Mouse (Mus musculus) liver, embryonic 13.5 days (tissue): ENCODE measurements around the gene Rfxap. TPM values are rescaled to one million over a fixed set of nuclear protein-coding genes. Genes with fewer than 3 reads are reported as not detected.
"Not testable (repeated sequence)": the region's sequence is repeated elsewhere in the genome, so short reads cannot be mapped to it uniquely, and the experiment has no call there.

Source experiments
- ATAC-seq: fragments of 200-750 bp; cut with Nextera tagmentation; 2 replicates; pipeline ENCODE4 v1.8.0; 2017; ENCODE audit warnings: low read depth, mild to moderate bottlenecking, moderate number of reproducible peaks, moderate library complexity
- DNase-seq: peaks from one replicate; pipeline ENCODE4 v3.0.0; 2022
- H3K27ac ChIP-seq: fragments of 300-500 bp; sonication (generic); 2 replicates; pipeline ENCODE4 v1.5.1; 2015; ENCODE audit warnings: moderate library complexity, mild to moderate bottlenecking, inconsistent platforms
- H3K27me3 ChIP-seq: fragments of 300-500 bp; sonication (generic); 2 replicates; pipeline ENCODE4 v1.6.1; 2015; ENCODE audit warnings: mild to moderate bottlenecking, inconsistent platforms
- H3K36me3 ChIP-seq: fragments of 300-500 bp; sonication (generic); 2 replicates; pipeline ENCODE4 v1.6.1; 2015; ENCODE audit warnings: mild to moderate bottlenecking, inconsistent platforms
- H3K4me1 ChIP-seq: fragments of 300-500 bp; sonication (generic); replicated peaks from 2 replicates; pipeline ENCODE4 v1.6.1; 2015; ENCODE audit warnings: inconsistent platforms
- H3K4me2 ChIP-seq: fragments of 300-500 bp; sonication (generic); 2 replicates; pipeline ENCODE4 v1.6.1; 2015; ENCODE audit warnings: inconsistent platforms, mild to moderate bottlenecking, moderate library complexity
- H3K4me3 ChIP-seq: fragments of 300-500 bp; sonication (generic); replicated peaks from 2 replicates; pipeline ENCODE4 v1.5.1; 2015; ENCODE audit warnings: mild to moderate bottlenecking, inconsistent platforms
- H3K9ac ChIP-seq: fragments of 300-500 bp; sonication (generic); 2 replicates; pipeline ENCODE4 v1.6.1; 2015; ENCODE audit warnings: mild to moderate bottlenecking, inconsistent platforms
- H3K9me3 ChIP-seq: fragments of 300-500 bp; sonication (generic); replicated peaks from 2 replicates; pipeline ENCODE4 v1.6.1; 2016; ENCODE audit warnings: inconsistent platforms
- WGBS: fragments of 180-500 bp; shearing (Covaris S2); methylation state at CpG from one replicate; pipeline ENCODE4 v1.1.7; 2015; ENCODE audit not compliant: insufficient replicate concordance; 5-methylcytosine and 5-hydroxymethylcytosine counted together
- polyA plus RNA-seq: library from polyadenylated mRNA; unstranded; fragments of >200 nt; fragmentation: Nextera tagmentation; extraction: Ambion mirVana; gene quantifications from 2 replicates; pipeline ENCODE4 v1.2.1, GENCODE M21; 2015

Rfxap gene
- polyA plus RNA-seq, 1 experiment from 2014 or later = 16.6 TPM

DNA sequence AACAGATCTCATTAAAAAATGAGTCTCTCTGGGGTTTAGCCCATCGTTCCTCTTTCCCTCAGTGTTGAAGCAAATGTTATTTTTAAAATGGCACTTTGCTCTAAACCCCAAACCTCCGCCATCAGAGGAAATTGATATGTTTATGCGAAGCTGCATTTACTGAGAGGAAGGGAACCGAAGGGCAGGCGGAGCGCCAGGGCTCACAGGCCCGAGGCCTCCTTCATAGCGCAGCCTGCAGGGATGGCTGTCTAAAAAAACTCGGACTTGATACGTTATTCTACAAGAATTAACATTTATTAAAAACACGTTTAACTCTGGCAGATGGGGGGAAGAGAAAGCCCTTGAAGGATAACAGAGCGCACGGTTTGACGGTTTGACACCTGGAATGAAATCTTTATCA, 41.6 kb downstream of the Rfxap start:
- no peaks in the 10 kb centered on the region for H3K9me3 ChIP-seq
- ATAC-seq = no peak

GRCm38 (mm10) chr3:54765521-54765920, 42.1 kb downstream of the Rfxap start:
- H3K4me1 ChIP-seq, H3K4me2 ChIP-seq, H3K9ac ChIP-seq, H3K4me3 ChIP-seq, ATAC-seq, H3K27ac ChIP-seq, H3K36me3 ChIP-seq, H3K27me3 ChIP-seq, H3K9me3 ChIP-seq, DNase-seq: not testable (repeated sequence)
- 69% methylated on average over 6 of the region's 6 CpGs for WGBS

More for the DNA sequence above, 41.6 kb downstream of the Rfxap start:
- H3K4me1 ChIP-seq = peaks cover 4% of the 10 kb centered on the region; the same call in 1 of the 2 replicates
- 69% methylated on average over 14 of the region's 14 CpGs for WGBS
- no peak overlapping the region for H3K27ac ChIP-seq
- DNase-seq = no peak
- no peak overlapping the region for H3K4me2 ChIP-seq
- H3K4me3 ChIP-seq = no peak overlapping the region
- H3K27me3 ChIP-seq = no peaks in the 10 kb centered on the region
- H3K9ac ChIP-seq = no peak overlapping the region
- H3K36me3 ChIP-seq = no peaks in the 10 kb centered on the region

GRCm38 (mm10) chr3:54764418-54764817, 43.2 kb downstream of the Rfxap start:
- H3K4me2 ChIP-seq = no peak overlapping the region
- DNase-seq (no peak), ATAC-seq (no peak)
- no peaks in the 10 kb centered on the region for H3K27me3 ChIP-seq
- no peaks in the 10 kb centered on the region for H3K36me3 ChIP-seq
- H3K4me3 ChIP-seq = no peak overlapping the region
- H3K4me1 ChIP-seq = peaks cover 7% of the 10 kb centered on the region; the same call in 1 of the 2 replicates
- no peak overlapping the region for H3K27ac ChIP-seq
- WGBS = 67% methylated on average over 18 of the region's 18 CpGs
- H3K9me3 ChIP-seq = no peaks in the 10 kb centered on the region
- no peak overlapping the region for H3K9ac ChIP-seq

DNA sequence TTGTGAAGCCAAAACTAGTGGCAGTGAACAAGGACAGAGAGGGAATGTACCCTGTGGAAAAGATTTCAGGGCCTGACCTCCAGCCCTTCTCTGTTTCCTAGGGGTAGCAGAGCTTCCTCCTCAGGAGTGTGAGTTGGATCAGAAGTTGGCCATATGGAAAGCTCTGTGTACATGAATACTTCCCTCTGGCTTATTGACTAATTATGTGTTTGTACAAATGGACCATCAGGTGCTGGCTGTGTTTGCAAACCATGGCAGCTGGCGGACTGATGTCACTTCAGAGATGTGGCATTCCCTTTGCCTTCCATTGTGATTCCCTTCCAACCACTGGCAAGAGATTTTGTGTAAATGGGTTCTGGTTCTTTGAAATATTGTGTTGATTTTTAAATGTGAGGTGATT, 46.3 kb downstream of the Rfxap start:
- Histone ChIP-seq H3K9ac (no peak overlapping the region), H3K4me1 (peaks cover 7% of the 10 kb centered on the region; the same call in 1 of the 2 replicates), H3K36me3 (no peaks in the 10 kb centered on the region), H3K9me3 (no peaks in the 10 kb centered on the region), H3K4me3 (no peak overlapping the region), H3K4me2 (no peak overlapping the region), H3K27ac (no peak overlapping the region), H3K27me3 (peaks cover 16% of the 10 kb centered on the region)
- ATAC-seq (no peak), DNase-seq (no peak)
- 70% methylated on average over 1 of the region's 1 CpGs for WGBS

DNA sequence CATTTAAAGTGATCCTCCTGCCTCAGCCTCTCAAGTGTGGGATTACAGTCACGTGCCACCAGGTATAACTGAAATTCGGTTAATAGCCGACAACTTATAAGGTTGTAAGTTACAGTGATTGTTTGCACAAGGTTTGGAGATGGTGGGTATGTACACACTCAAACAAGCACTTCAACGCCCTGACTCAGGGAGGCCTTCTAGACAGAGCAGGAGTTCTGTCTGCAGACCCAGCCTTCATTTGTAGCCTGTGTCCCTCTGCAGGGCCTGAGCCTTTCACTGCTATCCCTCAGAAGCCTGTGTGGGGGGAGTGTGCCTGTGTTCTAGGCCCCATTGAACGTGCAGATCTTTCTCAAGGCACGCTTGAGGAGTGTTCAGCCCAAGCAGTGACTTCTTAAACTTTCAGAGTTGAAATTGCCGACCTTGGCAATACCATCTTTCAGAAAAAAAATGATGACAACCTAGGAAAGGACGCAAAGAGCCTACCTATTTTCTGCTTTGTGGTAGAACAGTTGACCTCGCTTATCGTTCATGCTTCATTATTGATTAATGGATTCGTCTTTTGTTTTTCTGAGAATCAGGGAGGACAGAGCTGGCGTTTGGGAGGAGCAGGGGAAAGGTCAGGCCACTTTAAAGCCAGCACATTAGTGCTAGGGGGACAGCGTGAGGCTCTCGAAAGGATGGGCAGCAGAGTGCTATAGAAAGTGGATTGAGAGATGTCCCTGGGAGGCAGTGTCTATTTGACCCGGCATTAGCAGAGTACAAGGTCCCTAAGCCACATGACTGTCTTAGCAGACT, 47.1 kb downstream of the Rfxap start:
- 62% methylated on average over 15 of the region's 15 CpGs for WGBS

DNA sequence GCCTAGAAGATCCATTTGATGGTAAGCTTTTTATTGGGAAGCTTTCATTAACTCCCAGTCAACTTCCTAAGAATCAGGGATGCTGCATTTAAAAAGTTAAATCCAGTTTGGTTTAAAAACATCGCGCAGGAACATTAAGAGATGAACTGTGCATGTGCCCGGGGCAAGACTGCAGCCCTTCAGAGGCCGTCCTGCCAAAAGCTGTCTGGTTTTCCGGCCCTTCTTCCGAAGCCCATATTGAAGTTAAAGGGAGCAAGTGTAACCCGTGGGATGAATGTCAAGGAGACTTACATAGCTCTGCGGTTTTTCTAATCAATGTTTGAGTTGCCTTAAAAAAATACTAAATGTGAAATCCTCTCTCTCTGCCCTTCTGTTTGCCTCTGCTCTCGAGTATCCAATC, 48.4 kb downstream of the Rfxap start:
- H3K4me3 ChIP-seq = no peak overlapping the region
- 65% methylated on average over 9 of the region's 9 CpGs for WGBS
- no peak overlapping the region for H3K4me2 ChIP-seq
- H3K9ac ChIP-seq = no peak overlapping the region
- DNase-seq (no peak), ATAC-seq (no peak)
- H3K9me3 ChIP-seq = no peaks in the 10 kb centered on the region
- peaks cover 36% of the 10 kb centered on the region for H3K27me3 ChIP-seq
- no peak overlapping the region for H3K27ac ChIP-seq
- H3K4me1 ChIP-seq = peaks cover 10% of the 10 kb centered on the region
- no peaks in the 10 kb centered on the region for H3K36me3 ChIP-seq

More for the DNA sequence above, 47.1 kb downstream of the Rfxap start:
- H3K9me3 ChIP-seq = no peaks in the 10 kb centered on the region
- H3K36me3 ChIP-seq = no peaks in the 10 kb centered on the region
- DNase-seq (no peak), ATAC-seq (no peak)
- no peak overlapping the region for H3K4me2 ChIP-seq
- H3K27ac ChIP-seq = no peak overlapping the region
- no peak overlapping the region for H3K4me3 ChIP-seq
- no peak overlapping the region for H3K9ac ChIP-seq
- H3K27me3 ChIP-seq = peaks cover 23% of the 10 kb centered on the region
- peaks cover 7% of the 10 kb centered on the region; the same call in 1 of the 2 replicates for H3K4me1 ChIP-seq

DNA sequence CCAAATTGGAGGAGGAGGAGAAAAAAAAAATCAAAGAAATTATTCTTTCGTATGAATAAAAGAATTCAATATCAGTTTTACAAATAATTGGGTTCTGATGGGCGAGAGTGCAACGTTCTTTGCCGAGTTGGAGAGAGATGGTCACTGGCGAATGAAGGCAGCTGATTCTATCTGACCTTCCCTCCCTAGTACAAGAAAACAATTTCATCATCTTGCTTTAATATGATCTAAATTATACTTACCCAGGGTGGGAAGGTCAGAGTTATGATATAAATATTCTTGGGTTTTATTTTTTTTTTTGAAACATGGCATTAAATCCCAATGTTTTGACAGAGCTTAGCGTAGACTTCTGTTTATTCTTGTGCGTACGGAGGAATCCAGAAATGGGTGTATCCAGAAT, 50.1 kb downstream of the Rfxap start:
- Histone ChIP-seq H3K4me1 (peaks cover 10% of the 10 kb centered on the region), H3K9ac (no peak overlapping the region), H3K4me2 (no peak overlapping the region), H3K27ac (no peak overlapping the region), H3K9me3 (no peaks in the 10 kb centered on the region), H3K36me3 (no peaks in the 10 kb centered on the region), H3K4me3 (no peak overlapping the region), H3K27me3 (peaks cover 41% of the 10 kb centered on the region)
- WGBS = 73% methylated on average over 8 of the region's 8 CpGs
- DNase-seq (no peak), ATAC-seq (no peak)

GRCm38 (mm10) chr3:54756058-54756457, 51.5 kb downstream of the Rfxap start:
- Histone ChIP-seq H3K4me2 (peak overlapping the region; percentile 72), H3K4me1 (peaks cover 6% of the 10 kb centered on the region; the same call in 1 of the 2 replicates), H3K27ac (no peak overlapping the region), H3K36me3 (peaks cover 5% of the 10 kb centered on the region; the same call in 1 of the 2 replicates), H3K9me3 (no peaks in the 10 kb centered on the region), H3K9ac (peak overlapping the region; percentile 33; the same call in 1 of the 2 replicates), H3K4me3 (peak overlapping the region; percentile 56), H3K27me3 (peaks cover 41% of the 10 kb centered on the region)
- WGBS = 5% methylated on average over 11 of the region's 11 CpGs
- no peak for DNase-seq
- ATAC-seq = no peak

- no peaks in the 10 kb centered on the region for H3K9me3 ChIP-seq
- no peak for DNase-seq
- peak; percentile 45 for ATAC-seq
- H3K27me3 ChIP-seq = peaks cover 41% of the 10 kb centered on the region
- H3K36me3 ChIP-seq = peaks cover 11% of the 10 kb centered on the region
- WGBS = 2% methylated on average over 61 of the region's 66 CpGs
- H3K27ac ChIP-seq = no peak within 1 kb of the TSS
- peak within 1 kb of the TSS; percentile 72 for H3K4me2 ChIP-seq
- peak within 1 kb of the TSS; percentile 56 for H3K4me3 ChIP-seq
- H3K4me1 ChIP-seq = peaks cover 3% of the 10 kb centered on the region; the same call in 1 of the 2 replicates
- H3K9ac ChIP-seq = peak within 1 kb of the TSS; percentile 33; the same call in 1 of the 2 replicates
These were observed 52.2 kb downstream of the Rfxap start, which contains the start of gene Smad9 for GRCm38 (mm10) chr3:54755145-54756041. Gene Smad9, plus strand, starts transcription at chr3:54755582.

DNA sequence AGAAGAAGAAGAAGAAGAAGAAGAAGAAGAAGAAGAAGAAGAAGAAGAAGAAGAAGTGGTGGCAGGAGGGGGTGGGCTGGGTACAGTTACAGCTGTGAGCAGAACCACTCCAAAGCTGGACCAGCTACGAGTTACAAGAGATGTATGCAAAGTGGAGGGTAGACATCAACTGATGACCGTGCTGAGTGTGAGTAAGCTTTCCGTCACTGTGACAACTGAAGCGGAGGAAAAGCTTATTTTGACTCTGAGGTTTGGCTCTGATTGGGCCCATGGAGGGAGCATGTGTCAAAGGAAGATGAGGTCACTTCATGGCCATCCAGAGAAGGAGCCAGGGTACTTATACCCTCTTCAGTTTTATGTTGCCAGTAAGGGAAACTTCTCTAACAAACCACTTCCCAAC, 54.2 kb downstream of the Rfxap start:
- ATAC-seq (no peak), DNase-seq (no peak)
- peaks cover 3% of the 10 kb centered on the region; the same call in 1 of the 2 replicates for H3K4me1 ChIP-seq
- H3K9me3 ChIP-seq = no peaks in the 10 kb centered on the region
- H3K27ac ChIP-seq = no peak overlapping the region
- H3K9ac ChIP-seq = no peak overlapping the region
- peaks cover 41% of the 10 kb centered on the region for H3K27me3 ChIP-seq
- H3K4me2 ChIP-seq = no peak overlapping the region
- H3K4me3 ChIP-seq = no peak overlapping the region
- WGBS = 60% methylated on average over 4 of the region's 4 CpGs
- H3K36me3 ChIP-seq = peaks cover 29% of the 10 kb centered on the region
